Mouse (Mus musculus): ENCODE measurements at regions not wholly inside any gene's neighbourhood (a gene's known extent, or its start where the extent isn't known, plus 50 kb on each side); places are given as distances from the start of the nearest gene placed in this dataset.

DNA sequence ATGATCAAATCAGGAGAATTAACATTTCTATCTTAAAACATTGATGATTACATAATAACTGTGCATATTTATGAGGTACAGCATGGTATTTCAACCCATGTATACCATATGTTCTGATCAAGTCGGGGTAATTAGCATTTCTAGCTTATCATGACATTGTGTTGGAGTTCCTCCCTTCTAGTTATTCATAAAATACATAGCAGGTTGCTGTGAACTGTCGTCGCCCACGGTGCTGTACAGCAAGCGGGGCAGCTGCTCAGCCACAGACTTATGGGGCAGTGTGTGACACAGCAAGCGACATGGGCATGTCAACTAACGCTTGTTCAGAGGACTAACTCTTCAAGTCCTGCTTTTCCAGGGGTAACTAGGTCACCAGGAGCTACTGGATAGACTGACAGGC lies 2238.6 kb upstream of the Lrrc6 start:
- H3K4me2 ChIP-seq (ENCODE audit: low read length): no peak overlapping the region
- H3K9ac ChIP-seq (replicated peaks; ENCODE audit: low read depth, low read length): no peak overlapping the region
- H3K9me3 ChIP-seq (ENCODE audit: control insufficient read depth, low read length): no peaks in the 10 kb centered on the region
- H3K27me3 ChIP-seq (replicated peaks; ENCODE audit: control insufficient read depth, insufficient read depth, low read length): no peaks in the 10 kb centered on the region
- ATAC-seq: no peak; the same call in 1 of the 2 replicates
- no peaks in the 10 kb centered on the region for H3K4me1 ChIP-seq (replicated peaks; ENCODE audit: control insufficient read depth, insufficient read depth, low read length)
- H3K4me3 ChIP-seq (replicated peaks; ENCODE audit: low read length): no peak overlapping the region
- H3K36me3 ChIP-seq (ENCODE audit: control insufficient read depth, insufficient read depth): no peaks in the 10 kb centered on the region
- no peak overlapping the region for H3K27ac ChIP-seq (ENCODE audit: low read length)
- 83% methylated on average over 7 of the region's 7 CpGs for WGBS

DNA sequence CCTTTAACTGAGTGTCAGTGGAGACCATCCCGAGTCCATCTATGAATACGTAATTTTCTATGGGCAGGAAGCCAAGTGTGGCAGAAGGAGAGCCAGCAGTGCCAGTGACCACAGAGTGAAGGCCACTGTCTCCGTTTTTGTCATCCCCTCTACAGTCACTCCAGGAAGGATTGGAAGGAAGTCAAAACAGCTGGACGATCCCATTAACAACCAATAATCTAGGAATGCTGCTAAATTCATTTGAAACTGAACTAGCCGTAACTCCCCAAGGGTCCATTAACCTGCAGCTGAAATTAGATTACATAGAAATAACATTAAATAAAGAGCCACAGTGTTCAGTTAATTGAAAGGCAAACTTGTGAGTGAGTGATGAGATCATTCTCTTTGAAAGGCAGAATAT lies 2220.5 kb upstream of the Lrrc6 start:
- H3K36me3 ChIP-seq (ENCODE audit: control insufficient read depth, insufficient read depth): no peaks in the 10 kb centered on the region
- no peak overlapping the region for H3K27ac ChIP-seq (ENCODE audit: low read length)
- no peak overlapping the region for H3K9ac ChIP-seq (replicated peaks; ENCODE audit: low read depth, low read length)
- WGBS: 47% methylated on average over 5 of the region's 5 CpGs
- no peak for ATAC-seq
- no peaks in the 10 kb centered on the region for H3K27me3 ChIP-seq (replicated peaks; ENCODE audit: control insufficient read depth, insufficient read depth, low read length)
- no peak overlapping the region for H3K4me2 ChIP-seq (ENCODE audit: low read length)
- no peaks in the 10 kb centered on the region for H3K9me3 ChIP-seq (ENCODE audit: control insufficient read depth, low read length)
- H3K4me1 ChIP-seq (replicated peaks; ENCODE audit: control insufficient read depth, insufficient read depth, low read length): no peaks in the 10 kb centered on the region
- no peak overlapping the region for H3K4me3 ChIP-seq (replicated peaks; ENCODE audit: low read length)

DNA sequence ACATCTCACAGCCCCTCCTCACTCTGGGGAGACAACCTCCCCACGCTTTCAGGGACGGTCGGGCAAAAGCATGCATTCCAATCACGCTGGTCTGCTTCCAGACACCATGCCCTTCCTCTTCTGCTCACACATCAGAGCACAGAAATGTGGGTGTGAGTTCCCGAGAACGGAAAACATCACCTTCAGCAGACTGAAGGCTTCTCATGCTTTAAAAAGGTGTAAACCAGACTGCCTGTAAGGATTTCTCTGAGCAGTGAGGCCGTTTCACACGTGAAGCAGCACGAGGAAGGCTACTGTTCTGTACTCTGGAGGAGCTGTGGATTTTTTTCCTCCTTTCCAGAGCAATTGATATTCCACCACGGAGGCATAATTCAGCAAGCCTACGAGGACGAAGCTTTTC lies 2218.8 kb upstream of the Lrrc6 start:
- no peak overlapping the region for H3K4me2 ChIP-seq (ENCODE audit: low read length)
- H3K27ac ChIP-seq (ENCODE audit: low read length): no peak overlapping the region
- no peak overlapping the region for H3K4me3 ChIP-seq (replicated peaks; ENCODE audit: low read length)
- H3K9me3 ChIP-seq (ENCODE audit: control insufficient read depth, low read length): no peaks in the 10 kb centered on the region
- no peak overlapping the region for H3K9ac ChIP-seq (replicated peaks; ENCODE audit: low read depth, low read length)
- no peaks in the 10 kb centered on the region for H3K4me1 ChIP-seq (replicated peaks; ENCODE audit: control insufficient read depth, insufficient read depth, low read length)
- ATAC-seq: no peak
- H3K36me3 ChIP-seq (ENCODE audit: control insufficient read depth, insufficient read depth): no peaks in the 10 kb centered on the region
- H3K27me3 ChIP-seq (replicated peaks; ENCODE audit: control insufficient read depth, insufficient read depth, low read length): no peaks in the 10 kb centered on the region
- WGBS: 78% methylated on average over 12 of the region's 12 CpGs

DNA sequence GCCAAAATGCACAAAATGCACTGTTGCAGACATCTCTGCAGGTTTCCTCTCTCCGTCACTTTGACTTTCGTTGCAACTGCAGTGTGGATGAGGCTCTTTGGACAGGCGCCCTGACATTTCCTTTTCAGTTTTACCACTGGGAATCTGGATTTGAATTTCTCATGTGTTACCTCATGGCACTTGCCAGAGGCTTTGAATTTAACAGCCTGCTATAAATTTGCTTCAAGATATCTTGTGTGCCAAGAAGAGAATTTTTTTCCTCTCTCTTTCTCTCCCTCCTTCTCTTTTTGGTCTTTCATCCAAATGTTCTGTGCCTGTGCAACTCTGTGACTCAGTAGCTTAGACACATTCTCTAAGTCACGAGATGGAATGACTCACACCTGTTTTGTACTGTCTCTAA lies 2213.6 kb upstream of the Lrrc6 start:
- Histone ChIP-seq H3K27ac (ENCODE audit: low read length) (no peak overlapping the region), H3K27me3 (replicated peaks; ENCODE audit: control insufficient read depth, insufficient read depth, low read length) (no peaks in the 10 kb centered on the region), H3K4me3 (replicated peaks; ENCODE audit: low read length) (no peak overlapping the region), H3K4me2 (ENCODE audit: low read length) (no peak overlapping the region), H3K9me3 (ENCODE audit: control insufficient read depth, low read length) (no peaks in the 10 kb centered on the region), H3K4me1 (replicated peaks; ENCODE audit: control insufficient read depth, insufficient read depth, low read length) (no peaks in the 10 kb centered on the region), H3K9ac (replicated peaks; ENCODE audit: low read depth, low read length) (no peak overlapping the region), H3K36me3 (ENCODE audit: control insufficient read depth, insufficient read depth) (no peaks in the 10 kb centered on the region)
- ATAC-seq: no peak
- WGBS: 71% methylated on average over 4 of the region's 4 CpGs

DNA sequence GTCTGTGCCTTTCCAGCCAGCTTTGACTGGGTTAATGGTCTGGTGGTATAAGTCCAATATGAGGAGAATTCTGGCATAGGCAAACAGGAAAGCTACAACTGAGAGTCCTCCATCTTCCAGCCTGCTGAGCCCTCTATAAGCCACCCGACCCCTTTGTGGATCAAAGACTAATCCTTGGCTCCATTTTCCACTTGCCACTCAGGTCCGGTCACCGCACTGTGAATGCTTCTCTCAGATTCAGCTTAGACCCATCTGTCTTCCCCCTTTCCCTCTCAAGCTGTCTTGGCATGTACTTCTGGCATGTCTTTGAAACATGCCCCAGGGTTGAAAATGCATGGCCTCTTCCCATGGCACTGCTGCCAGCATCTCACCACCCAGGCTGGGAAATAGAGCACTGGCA lies 2206.6 kb upstream of the Lrrc6 start:
- ATAC-seq: peak; percentile 74
- WGBS: 72% methylated on average over 3 of the region's 3 CpGs
- H3K36me3 ChIP-seq (ENCODE audit: control insufficient read depth, insufficient read depth): no peaks in the 10 kb centered on the region

DNA sequence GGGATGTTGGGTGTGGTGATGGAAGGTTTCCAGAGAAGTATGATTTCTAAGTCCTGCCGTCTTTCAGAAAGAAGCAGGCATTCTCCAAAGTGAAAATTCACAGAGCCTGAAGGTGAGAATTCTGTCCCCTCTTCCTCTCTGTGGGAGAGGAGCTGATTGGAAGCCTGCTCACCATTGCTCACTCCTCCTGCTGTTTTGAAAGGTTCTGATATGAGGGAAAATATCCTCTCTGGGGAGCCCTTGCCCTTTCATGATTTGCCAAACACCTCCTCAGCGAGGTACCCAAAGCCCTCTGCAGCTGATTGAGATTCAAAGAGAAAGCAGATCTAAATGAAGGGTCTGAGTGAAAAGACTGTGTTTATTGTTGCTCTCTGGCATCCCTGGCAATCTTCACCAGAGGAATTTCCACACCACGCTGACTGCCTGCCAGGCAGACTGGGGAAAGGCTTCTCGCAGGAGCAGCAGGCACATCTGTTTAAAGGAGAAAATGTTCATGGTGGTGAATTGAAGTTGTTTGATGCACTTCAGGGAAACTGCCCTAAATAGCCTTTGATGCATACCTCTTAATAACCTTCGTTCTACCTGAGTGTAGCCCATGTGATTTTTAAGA lies 2194.4 kb upstream of the Lrrc6 start:
- Histone ChIP-seq H3K27ac (ENCODE audit: low read length) (no peak overlapping the region), H3K4me3 (replicated peaks; ENCODE audit: low read length) (no peak overlapping the region), H3K4me1 (replicated peaks; ENCODE audit: control insufficient read depth, insufficient read depth, low read length) (peaks cover 5% of the 10 kb centered on the region), H3K36me3 (ENCODE audit: control insufficient read depth, insufficient read depth) (no peaks in the 10 kb centered on the region), H3K9me3 (ENCODE audit: control insufficient read depth, low read length) (no peaks in the 10 kb centered on the region), H3K4me2 (ENCODE audit: low read length) (no peak overlapping the region), H3K27me3 (replicated peaks; ENCODE audit: control insufficient read depth, insufficient read depth, low read length) (no peaks in the 10 kb centered on the region), H3K9ac (replicated peaks; ENCODE audit: low read depth, low read length) (no peak overlapping the region)
- peak; percentile 20; the same call in 1 of the 2 replicates for ATAC-seq
- WGBS: 34% methylated on average over 5 of the region's 5 CpGs

More for the DNA sequence above, 2206.6 kb upstream of the Lrrc6 start:
- Histone ChIP-seq H3K27ac (ENCODE audit: low read length) (no peak overlapping the region), H3K4me2 (ENCODE audit: low read length) (no peak overlapping the region), H3K27me3 (replicated peaks; ENCODE audit: control insufficient read depth, insufficient read depth, low read length) (no peaks in the 10 kb centered on the region), H3K4me3 (replicated peaks; ENCODE audit: low read length) (no peak overlapping the region), H3K9me3 (ENCODE audit: control insufficient read depth, low read length) (0 out of 2 replicates have a peak, but pooled peaks cover 2% of the 10 kb centered on the region), H3K4me1 (replicated peaks; ENCODE audit: control insufficient read depth, insufficient read depth, low read length) (peaks cover 3% of the 10 kb centered on the region; the same call in 1 of the 2 replicates), H3K9ac (replicated peaks; ENCODE audit: low read depth, low read length) (no peak overlapping the region)

DNA sequence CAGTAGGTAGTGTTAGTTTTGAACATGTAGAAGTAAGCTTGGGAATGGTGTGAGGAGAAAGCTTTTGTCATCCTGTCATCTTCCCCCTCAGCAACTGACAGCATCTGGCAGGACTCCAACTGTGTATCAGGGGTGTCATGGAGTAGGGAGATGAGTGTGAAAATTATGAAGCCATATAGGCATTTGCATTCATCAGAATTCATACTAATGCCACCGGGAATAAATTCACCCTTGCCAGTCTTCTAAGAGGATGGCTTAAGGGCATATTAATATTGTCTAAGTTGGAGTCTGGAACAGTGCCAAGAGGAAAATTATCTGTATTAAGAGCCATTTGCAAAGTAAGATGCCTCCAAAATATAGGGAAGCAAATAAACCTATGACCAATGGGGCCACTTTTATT lies 2166.8 kb upstream of the Lrrc6 start:
- Histone ChIP-seq H3K4me1 (replicated peaks; ENCODE audit: control insufficient read depth, insufficient read depth, low read length) (no peaks in the 10 kb centered on the region), H3K27ac (ENCODE audit: low read length) (no peak overlapping the region), H3K4me2 (ENCODE audit: low read length) (no peak overlapping the region), H3K36me3 (ENCODE audit: control insufficient read depth, insufficient read depth) (no peaks in the 10 kb centered on the region), H3K9ac (replicated peaks; ENCODE audit: low read depth, low read length) (no peak overlapping the region), H3K27me3 (replicated peaks; ENCODE audit: control insufficient read depth, insufficient read depth, low read length) (no peaks in the 10 kb centered on the region), H3K9me3 (ENCODE audit: control insufficient read depth, low read length) (no peaks in the 10 kb centered on the region), H3K4me3 (replicated peaks; ENCODE audit: low read length) (no peak overlapping the region)
- WGBS: 47% methylated on average over 1 of the region's 1 CpGs
- peak; percentile 50; the same call in 1 of the 2 replicates for ATAC-seq

DNA sequence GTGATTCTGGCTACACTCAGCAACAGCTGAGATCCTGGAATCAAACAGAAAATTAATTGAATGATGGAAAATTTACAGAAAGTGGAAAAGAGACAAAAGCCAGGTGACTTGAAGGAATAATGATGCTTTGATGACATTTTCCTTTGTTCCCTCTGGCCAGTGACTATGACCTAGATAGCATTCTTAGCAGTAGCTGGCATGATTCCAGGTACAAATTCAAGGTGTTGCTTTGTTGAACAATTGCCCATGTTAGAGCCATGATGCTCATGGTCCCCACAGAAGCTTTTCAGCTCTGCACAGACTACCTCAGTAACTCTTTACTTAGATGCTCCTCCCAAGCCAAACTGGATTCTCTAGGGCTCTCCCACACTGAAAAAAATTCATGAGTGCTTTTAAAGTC lies 2164.6 kb upstream of the Lrrc6 start:
- Histone ChIP-seq H3K4me1 (replicated peaks; ENCODE audit: control insufficient read depth, insufficient read depth, low read length) (no peaks in the 10 kb centered on the region), H3K4me2 (ENCODE audit: low read length) (no peak overlapping the region), H3K36me3 (ENCODE audit: control insufficient read depth, insufficient read depth) (no peaks in the 10 kb centered on the region), H3K27me3 (replicated peaks; ENCODE audit: control insufficient read depth, insufficient read depth, low read length) (no peaks in the 10 kb centered on the region), H3K4me3 (replicated peaks; ENCODE audit: low read length) (no peak overlapping the region), H3K27ac (ENCODE audit: low read length) (no peak overlapping the region), H3K9ac (replicated peaks; ENCODE audit: low read depth, low read length) (no peak overlapping the region), H3K9me3 (ENCODE audit: control insufficient read depth, low read length) (no peaks in the 10 kb centered on the region)
- ATAC-seq: no peak

DNA sequence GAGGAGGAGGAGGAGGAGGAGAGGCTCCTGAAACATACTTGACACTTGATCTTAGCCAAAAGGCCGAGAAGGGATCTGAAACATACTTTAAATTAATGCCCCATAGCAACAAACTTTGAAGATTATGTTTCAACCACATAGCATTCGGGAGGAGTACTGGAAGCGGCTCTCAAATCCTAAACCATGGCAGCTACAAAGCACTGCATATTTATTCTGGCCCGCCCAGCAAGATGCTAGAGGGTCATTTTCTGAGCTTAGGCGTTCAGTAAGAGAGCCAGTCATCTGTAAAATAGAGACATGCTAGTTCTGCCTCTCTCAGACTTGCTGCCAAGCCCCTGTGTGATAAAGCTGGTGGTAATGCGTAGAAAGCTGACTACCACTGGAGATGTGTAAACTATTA lies 2156.0 kb upstream of the Lrrc6 start:
- no peak for ATAC-seq
- no peaks in the 10 kb centered on the region for H3K9me3 ChIP-seq (ENCODE audit: control insufficient read depth, low read length)
- H3K27me3 ChIP-seq (replicated peaks; ENCODE audit: control insufficient read depth, insufficient read depth, low read length): no peaks in the 10 kb centered on the region
- no peak overlapping the region for H3K4me3 ChIP-seq (replicated peaks; ENCODE audit: low read length)
- 59% methylated on average over 6 of the region's 6 CpGs for WGBS
- H3K9ac ChIP-seq (replicated peaks; ENCODE audit: low read depth, low read length): no peak overlapping the region
- no peaks in the 10 kb centered on the region for H3K4me1 ChIP-seq (replicated peaks; ENCODE audit: control insufficient read depth, insufficient read depth, low read length)
- H3K27ac ChIP-seq (ENCODE audit: low read length): no peak overlapping the region
- H3K36me3 ChIP-seq (ENCODE audit: control insufficient read depth, insufficient read depth): no peaks in the 10 kb centered on the region
- H3K4me2 ChIP-seq (ENCODE audit: low read length): no peak overlapping the region

DNA sequence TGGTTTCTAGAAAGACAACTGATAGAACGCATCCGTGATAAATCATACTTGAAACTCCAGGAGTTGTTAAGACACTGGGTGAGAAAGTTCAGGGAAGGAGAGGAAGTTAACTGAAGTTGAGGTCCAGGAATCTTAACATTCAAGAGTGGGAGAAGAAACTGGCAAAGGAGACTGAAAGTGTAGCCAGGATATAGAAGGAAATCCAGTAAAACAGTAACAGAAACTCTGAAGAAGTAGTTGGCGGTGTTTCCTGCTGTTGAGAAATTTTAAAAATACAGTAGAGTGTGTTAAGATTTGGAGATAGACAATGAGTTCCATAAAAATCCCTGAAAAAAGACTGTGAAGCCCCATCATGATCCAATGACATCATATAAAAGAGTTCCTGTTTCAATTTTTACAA lies 2154.3 kb upstream of the Lrrc6 start:
- ATAC-seq: no peak
- Histone ChIP-seq H3K27ac (ENCODE audit: low read length) (no peak overlapping the region), H3K4me1 (replicated peaks; ENCODE audit: control insufficient read depth, insufficient read depth, low read length) (no peaks in the 10 kb centered on the region), H3K4me2 (ENCODE audit: low read length) (no peak overlapping the region), H3K4me3 (replicated peaks; ENCODE audit: low read length) (no peak overlapping the region), H3K36me3 (ENCODE audit: control insufficient read depth, insufficient read depth) (no peaks in the 10 kb centered on the region), H3K9ac (replicated peaks; ENCODE audit: low read depth, low read length) (no peak overlapping the region), H3K9me3 (ENCODE audit: control insufficient read depth, low read length) (no peaks in the 10 kb centered on the region), H3K27me3 (replicated peaks; ENCODE audit: control insufficient read depth, insufficient read depth, low read length) (no peaks in the 10 kb centered on the region)
- WGBS: 96% methylated on average over 3 of the region's 3 CpGs
